Mouse (Mus musculus): ENCODE measurements around the gene Gm14525. TPM values are rescaled to one million over a fixed set of nuclear protein-coding genes. Genes with fewer than 3 reads are reported as not detected.
"Not testable (repeated sequence)": the region's sequence is repeated elsewhere in the genome, so short reads cannot be mapped to it uniquely, and the experiment has no call there.

Gene Gm14525
- polyA plus RNA-seq (2015; fragmentation: Nextera tagmentation; extraction: Ambion mirVana): not detected in 2 replicates

DNA sequence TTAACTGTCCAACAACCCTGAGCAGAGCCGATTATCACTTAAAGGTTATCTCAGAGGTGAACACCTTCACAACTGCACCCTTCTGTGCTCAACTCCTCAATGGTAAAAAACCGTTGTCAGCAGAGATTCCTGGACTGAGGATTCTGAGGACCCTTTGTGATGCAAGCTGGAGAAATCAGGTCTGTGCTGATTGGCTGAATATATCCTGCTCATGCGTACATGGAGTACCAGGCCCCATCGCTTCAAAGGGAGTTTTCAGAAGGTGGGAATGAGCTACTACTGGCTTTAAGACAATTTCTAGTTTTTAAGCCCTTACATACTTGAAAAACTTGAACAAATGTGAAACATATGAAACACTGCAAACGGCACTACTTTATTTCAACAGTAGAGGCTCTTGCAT, at the start of gene Gm14525:
Gm14525 (minus strand) TSS at position 101 of the 400 bp plus-strand sequence.
- H3K9ac ChIP-seq; H3K4me2 ChIP-seq; H3K9me3 ChIP-seq; H3K4me1 ChIP-seq (replicated peaks); H3K4me3 ChIP-seq; ATAC-seq (ENCODE audit: low read depth); H3K36me3 ChIP-seq; H3K27ac ChIP-seq (replicated peaks); H3K27me3 ChIP-seq: not testable (repeated sequence)
- WGBS: 87% methylated on average over 4 of the region's 5 CpGs

Other genes with a start within 250 kb of the Gm14525 start
- not detected in 2 replicates for gene Slx, start 157.1 kb downstream of the Gm14525 start, polyA plus RNA-seq (2015; fragmentation: Nextera tagmentation; extraction: Ambion mirVana)
- not detected in 2 replicates for gene Gm6121, start 233.1 kb upstream of the Gm14525 start, polyA plus RNA-seq (2015; fragmentation: Nextera tagmentation; extraction: Ambion mirVana)

Measured in neural tube, embryonic 13.5 days (tissue).